Mouse (Mus musculus): ENCODE data around the gene Ttc34. TPM values are rescaled to one million over a fixed set of nuclear protein-coding genes. Genes with fewer than 3 reads are reported as not detected.
A peak's percentile ranks its signal among the peaks of the same experiment; 100 is the strongest.

The Ttc34 gene
- total RNA-seq (2014; fragmentation: Nextera tagmentation) (not detected in 2 replicates), total RNA-seq (2017) (not detected in 2 replicates)

GRCm38 (mm10) chr4:154837170-154837569 lies at the start of gene Ttc34:
Ttc34 (plus strand) TSS chr4:154837459.
- ATAC-seq (replicated peaks; ENCODE audit: low FRiP score, low TSS enrichment, poor library complexity, severe bottlenecking), result peak; percentile 90

DNA sequence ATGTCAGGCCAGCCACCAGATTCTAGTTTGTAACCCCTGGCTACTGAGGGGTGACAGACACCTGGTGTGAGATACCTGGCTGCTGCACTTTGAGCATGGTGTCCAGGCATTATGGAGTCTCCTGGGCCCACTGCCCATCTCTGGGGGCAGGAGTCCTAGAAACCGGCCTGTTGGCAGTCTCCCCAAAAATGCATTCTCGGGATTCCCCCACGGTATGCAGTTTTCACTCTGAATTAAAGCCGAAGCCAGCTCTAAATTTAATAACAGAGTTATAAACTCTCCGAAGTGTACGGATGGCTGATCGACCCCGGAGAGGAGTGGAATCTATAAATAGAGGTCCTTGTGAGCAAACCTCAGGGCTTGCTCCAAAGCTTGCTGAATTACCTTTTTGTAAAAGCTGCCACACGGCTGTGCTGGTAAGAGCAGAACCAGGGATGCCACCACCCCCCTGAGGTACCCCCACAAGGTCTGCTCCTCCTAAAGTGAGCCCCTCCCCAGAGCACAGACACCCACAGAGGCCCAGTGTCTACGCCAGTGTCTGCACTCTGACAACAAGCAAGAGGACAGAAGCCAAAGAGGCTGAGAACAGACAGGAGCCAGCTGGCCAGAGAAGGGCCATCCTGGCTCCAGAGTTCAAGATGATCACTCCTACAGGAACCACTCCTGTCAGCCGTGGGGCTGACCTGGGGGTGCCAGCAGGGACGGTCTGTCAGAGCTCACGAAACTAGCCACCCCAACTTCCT lies 49.1 kb upstream of the Ttc34 start:
- no peak for ATAC-seq (replicated peaks; ENCODE audit: low FRiP score, low TSS enrichment, poor library complexity, severe bottlenecking)

GRCm38 (mm10) chr4:154791894-154792293 lies 45.4 kb upstream of the Ttc34 start:
- ATAC-seq (replicated peaks; ENCODE audit: low FRiP score, low TSS enrichment, poor library complexity, severe bottlenecking), result no peak

DNA sequence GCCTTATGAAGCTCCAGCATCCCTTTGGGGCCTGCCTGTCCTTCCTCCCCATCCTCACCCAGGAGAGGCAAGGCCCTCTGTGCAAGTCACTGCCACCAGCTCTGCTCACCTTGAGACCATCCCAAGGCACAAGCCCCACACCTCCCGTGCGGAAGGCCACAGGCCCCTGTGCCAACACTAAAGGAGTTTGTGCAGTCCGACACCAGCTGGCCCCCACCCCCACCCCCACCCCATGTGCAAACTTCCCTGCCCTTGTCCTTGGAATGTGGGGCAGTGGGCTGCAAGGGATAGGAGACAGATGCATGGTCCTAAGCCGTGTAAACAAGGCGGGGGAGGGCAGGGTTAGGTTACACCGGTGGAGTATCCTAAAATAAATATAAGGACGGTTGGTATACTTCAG lies 43.8 kb upstream of the Ttc34 start:
- ATAC-seq (replicated peaks; ENCODE audit: low FRiP score, low TSS enrichment, poor library complexity, severe bottlenecking), result no peak

DNA sequence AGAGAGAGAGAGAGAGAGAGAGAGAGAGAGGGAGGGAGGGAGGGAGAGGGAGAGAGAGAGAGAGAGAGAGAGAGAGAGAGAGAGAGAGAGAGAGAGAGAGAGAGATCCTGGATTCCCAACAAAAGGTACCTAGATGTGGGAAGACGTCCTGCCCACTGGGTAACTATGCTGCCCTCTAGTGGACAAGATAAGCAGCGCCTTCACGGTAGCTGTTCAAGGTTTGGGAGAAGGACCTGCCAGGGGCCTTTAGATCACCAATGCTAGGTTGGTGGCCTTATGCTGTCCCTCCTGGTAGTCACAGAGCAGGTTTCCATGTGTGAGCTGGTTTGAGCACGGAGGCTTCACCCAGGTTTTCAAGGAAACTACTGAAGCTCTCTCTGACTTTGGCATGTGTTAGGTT lies 39.4 kb upstream of the Ttc34 start:
- ATAC-seq (replicated peaks; ENCODE audit: low FRiP score, low TSS enrichment, poor library complexity, severe bottlenecking), result peak; percentile 64

DNA sequence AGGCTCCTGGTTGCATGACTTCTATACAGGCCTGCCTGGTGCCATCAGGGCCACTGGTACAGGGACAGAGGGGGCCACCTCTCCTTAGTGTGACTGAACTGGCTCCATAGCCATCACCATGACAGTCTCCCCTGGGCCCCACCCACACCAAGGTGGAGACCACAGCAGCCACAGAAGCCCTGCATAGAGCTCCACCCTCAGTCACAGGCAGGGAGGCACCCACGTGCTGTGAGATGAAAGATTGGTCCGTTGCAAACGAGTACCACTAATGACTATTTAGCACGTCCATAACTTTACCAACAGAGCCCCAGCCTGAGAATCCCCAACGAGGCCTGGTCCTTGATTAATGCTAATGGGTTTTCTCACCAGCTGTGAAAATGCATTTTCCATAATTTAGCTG lies 36.7 kb upstream of the Ttc34 start:
- ATAC-seq (replicated peaks; ENCODE audit: low FRiP score, low TSS enrichment, poor library complexity, severe bottlenecking), result no peak

DNA sequence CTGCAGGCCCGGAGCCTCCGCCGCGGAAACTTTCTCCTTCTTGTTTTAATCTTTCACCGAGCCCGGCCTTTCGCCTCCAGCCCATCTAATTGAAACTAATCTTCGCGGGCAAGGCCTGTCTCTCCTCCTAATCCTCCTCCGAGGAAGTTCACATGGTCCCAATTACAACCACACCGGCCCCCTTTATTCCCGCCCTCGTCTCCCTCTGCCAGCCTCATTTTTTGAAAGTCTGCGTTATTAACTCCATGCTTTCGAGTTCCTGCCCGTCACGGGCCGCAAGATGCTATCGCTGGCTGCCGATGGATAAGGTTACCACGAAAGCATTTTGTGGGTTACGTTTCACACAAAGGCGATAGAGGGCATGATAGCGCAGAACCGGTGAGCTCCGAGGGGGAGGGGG lies 35.0 kb upstream of the Ttc34 start:
- no peak for ATAC-seq (replicated peaks; ENCODE audit: low FRiP score, low TSS enrichment, poor library complexity, severe bottlenecking)

GRCm38 (mm10) chr4:154825662-154826061 lies 11.6 kb upstream of the Ttc34 start:
- peak; percentile 80 for ATAC-seq (replicated peaks; ENCODE audit: low FRiP score, low TSS enrichment, poor library complexity, severe bottlenecking)

DNA sequence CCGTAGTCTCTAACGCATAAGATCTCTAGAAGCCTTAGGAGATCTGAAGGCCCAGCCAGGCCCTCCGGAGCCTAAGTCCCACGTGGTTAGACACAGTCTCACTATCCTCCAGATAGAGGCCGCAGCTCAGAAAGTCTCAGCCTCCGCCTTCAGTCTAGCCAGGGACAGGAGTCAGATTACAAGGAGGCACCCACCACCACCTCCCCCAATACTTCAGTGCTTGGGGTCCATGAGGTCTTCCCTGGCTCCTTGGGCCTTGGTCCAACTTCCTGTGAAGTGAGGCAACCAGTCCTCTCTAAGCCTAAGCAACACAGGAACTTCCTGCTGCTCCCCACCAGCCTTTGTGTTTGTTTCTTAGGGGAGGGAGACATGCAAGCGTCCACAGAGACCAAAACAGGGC lies 11.0 kb upstream of the Ttc34 start:
- no peak for ATAC-seq (replicated peaks; ENCODE audit: low FRiP score, low TSS enrichment, poor library complexity, severe bottlenecking)

GRCm38 (mm10) chr4:154827181-154827580 lies 10.1 kb upstream of the Ttc34 start:
- ATAC-seq (replicated peaks; ENCODE audit: low FRiP score, low TSS enrichment, poor library complexity, severe bottlenecking), result no peak

- no peak for ATAC-seq (replicated peaks; ENCODE audit: low FRiP score, low TSS enrichment, poor library complexity, severe bottlenecking)
These were observed 9.2 kb upstream of the Ttc34 start for GRCm38 (mm10) chr4:154827861-154828610.

- ATAC-seq (replicated peaks; ENCODE audit: low FRiP score, low TSS enrichment, poor library complexity, severe bottlenecking), result no peak
These were observed 5.2 kb upstream of the Ttc34 start for GRCm38 (mm10) chr4:154831915-154832573.

DNA sequence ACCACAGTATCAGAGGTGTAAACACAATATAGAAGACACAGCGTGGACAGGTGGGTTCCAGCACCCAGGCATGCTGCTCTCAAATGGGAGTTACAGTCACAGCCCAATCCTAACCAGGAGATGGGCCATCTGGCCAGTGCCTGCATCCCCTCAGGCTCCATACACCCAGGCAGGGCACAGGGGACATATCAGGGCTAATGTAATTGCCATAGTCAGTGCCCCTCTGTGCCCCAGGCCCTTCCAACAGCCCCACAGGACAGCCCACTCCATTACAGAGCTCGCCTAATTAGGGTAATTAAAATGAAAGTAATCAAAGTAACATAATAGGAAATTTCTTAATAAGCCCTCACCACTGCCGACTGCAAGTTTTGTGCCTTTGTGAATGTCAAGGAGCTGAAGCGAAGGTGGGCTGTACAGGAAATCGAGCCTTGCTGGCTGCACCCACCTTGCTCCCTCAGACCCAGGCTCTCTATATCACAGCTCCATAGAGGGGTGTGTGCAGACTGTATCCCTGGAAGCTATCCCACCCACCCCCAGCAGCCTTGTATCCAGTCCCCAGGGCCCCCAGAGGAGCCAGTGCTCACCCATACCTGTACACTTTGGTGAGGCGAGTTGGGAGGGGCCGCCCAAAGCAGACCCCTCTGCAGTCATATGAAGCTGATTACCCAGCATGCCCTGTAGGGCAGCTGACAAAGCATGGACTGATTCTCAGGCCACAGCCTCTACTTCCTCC lies 910 bp upstream of the Ttc34 start:
- no peak for ATAC-seq (replicated peaks; ENCODE audit: low FRiP score, low TSS enrichment, poor library complexity, severe bottlenecking)

DNA sequence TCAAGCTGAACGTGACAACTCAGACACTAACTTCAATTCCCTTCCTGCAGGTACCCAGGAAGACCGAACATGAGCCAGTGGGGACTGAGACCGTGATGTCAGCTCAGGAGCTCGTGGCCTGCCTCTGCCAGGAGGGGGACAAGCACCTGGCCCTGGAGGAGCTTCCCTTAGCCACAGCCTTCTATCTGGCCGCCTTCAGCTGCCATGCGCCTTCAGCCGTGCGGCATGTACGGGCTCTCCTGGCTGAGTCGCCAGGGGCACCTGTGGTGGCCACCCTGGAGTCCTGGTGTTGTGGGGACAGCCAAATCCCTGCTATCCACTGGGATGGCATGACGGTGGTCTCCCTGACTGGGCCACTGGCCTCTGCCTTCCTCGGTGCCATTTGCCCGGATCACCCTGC lies 1.5 kb downstream of the Ttc34 start:
- ATAC-seq (replicated peaks; ENCODE audit: low FRiP score, low TSS enrichment, poor library complexity, severe bottlenecking), result no peak

- 0 out of 2 replicates have a peak, but pooled peaks have one; percentile 34 for ATAC-seq (replicated peaks; ENCODE audit: low FRiP score, low TSS enrichment, poor library complexity, severe bottlenecking)
These were observed 2.1 kb downstream of the Ttc34 start for GRCm38 (mm10) chr4:154839406-154839805.

DNA sequence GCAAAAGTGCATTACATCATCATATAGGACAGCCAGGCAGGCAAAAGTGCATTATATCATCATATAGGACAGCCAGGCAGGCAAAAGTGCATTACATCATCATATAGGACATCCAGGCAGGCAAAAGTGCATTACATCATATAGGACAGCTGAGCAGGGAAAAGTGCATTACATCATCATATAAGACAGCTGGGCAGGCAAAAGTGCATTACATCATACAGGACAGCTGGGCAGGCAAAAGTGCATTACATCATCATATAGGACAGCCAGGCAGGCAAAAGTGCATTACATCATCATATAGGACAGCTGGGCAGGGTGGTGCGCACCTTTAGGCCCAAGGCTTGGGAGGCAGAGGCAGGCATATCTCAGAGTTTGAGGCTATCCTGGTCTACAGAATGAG lies 15.4 kb downstream of the Ttc34 start:
- ATAC-seq (replicated peaks; ENCODE audit: low FRiP score, low TSS enrichment, poor library complexity, severe bottlenecking), result no peak

DNA sequence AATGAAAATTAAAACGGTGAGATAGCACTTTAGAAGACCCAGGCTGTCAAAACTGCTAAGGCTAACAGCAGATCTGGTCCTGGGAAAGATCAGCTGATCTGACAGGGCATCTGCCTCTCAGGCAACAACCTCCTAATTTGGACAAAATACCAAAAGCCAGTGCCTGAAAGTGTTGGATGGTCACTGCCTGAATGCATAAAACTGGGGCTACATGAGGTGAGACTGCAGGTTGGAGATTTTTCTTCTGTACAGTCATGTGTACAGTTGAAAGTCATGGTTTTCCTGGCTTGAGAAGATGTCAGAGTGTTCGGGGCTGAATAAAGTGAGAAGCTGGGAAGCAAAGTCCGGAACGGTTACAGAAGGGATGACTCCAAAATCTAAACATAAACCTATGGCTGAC lies 16.6 kb downstream of the Ttc34 start:
- no peak for ATAC-seq (replicated peaks; ENCODE audit: low FRiP score, low TSS enrichment, poor library complexity, severe bottlenecking)

DNA sequence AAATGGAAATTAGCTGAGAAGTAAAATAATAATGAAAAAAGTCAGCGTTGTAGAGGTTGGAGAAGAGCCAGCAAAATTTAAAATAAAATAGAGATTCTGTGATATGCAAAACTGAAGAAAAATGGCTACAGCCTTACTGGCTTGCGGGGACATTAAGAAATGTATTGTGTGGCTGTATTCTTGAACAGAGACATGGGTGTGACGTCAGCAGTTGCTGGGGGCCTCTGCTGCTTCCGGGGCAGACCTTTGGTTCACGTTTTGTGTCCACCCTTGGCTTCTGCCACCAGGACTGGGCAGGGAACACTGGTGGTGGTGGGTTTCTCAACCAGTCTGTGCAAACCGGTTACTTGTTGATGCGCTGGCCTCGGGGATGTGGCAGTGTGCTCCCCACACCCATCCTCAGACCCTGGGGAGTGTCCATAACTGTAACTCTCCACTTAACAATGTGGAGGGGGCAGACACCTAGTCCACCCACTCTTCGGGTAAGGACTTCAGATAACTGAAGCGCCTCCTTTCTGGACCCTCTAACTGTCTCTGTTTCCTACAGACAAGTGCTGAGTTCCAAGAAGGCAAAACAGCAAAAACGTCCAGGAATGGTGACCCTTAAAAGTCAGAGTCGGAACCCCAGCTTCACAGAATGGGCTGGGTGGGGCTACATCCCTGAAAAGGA lies 17.6 kb downstream of the Ttc34 start:
- no peak for ATAC-seq (replicated peaks; ENCODE audit: low FRiP score, low TSS enrichment, poor library complexity, severe bottlenecking)
